Mouse (Mus musculus): Measurements from ENCODE around the gene C1qbp.

Gene C1qbp

DNA sequence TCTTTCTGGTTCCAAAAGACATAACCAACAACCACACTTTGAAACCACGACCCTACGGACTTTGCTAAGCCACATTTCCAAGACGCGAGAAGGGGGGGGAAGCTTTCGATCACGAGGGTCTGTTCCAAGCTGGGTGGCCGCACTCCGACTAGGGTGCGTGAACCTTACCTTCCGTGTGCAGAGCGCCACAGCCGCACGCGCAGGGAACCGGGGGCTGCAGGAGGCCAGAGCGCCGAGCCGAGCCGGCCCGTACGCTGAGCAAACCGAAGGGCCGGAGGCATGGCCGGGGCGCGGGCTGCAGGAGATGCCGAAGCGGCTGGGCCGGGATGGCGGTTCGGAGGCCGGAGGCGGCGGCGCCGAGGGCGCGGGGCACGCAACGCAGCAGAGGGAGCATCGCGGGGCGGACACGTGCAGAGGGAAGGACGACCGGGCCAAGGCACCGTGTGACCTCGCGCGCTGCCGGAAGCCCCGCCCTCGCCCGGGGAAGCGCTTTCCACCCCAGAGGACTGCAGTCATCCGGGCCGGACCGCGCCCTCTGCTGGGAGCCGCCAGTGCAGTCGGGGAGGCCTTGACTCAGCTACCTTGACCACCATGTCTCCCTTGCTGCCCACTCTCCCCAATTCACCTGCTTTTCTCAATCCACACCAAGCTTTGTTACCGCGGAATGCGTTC lies at the start of gene C1qbp:
C1qbp (minus strand) TSS at position 470 of the 672 bp plus-strand sequence.
- DNase-seq, result peak; percentile 99

DNA sequence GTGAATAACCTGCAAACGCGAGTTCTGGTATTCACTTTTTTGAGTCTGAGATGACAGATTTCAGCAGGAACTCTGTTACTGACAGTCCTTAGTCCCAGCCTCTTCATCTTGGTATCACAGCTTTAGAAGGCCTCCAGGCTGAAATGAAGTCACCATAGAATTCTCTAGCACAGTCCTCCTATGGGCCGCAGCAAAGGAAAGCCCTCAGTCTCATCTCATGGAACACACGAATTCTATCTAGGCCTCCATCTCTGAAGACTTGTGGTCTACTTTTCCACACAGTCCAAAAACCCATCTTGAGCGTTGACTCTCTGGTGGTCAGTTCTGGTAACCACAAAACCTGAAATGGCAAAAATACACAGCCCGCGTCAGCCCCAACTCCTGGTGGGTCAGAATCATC lies 49.2 kb upstream of the C1qbp start:
- no peak for DNase-seq

GRCm38 (mm10) chr11:71029403-71030118 lies 46.7 kb upstream of the C1qbp start:
- no peak for DNase-seq

- DNase-seq, result no peak
Measured at GRCm38 (mm10) chr11:71028280-71028679, 45.5 kb upstream of the C1qbp start.

GRCm38 (mm10) chr11:71019201-71020068 lies 36.6 kb upstream of the C1qbp start, which contains the start of the genes Mis12 and Derl2:
TSS of gene Mis12 (plus strand) at chr11:71019611.
TSS of gene Derl2 (minus strand) at chr11:71019841.
- DNase-seq, result peak; percentile 95

- no peak for DNase-seq
Measured at GRCm38 (mm10) chr11:71018416-71019200, 35.8 kb upstream of the C1qbp start.

DNA sequence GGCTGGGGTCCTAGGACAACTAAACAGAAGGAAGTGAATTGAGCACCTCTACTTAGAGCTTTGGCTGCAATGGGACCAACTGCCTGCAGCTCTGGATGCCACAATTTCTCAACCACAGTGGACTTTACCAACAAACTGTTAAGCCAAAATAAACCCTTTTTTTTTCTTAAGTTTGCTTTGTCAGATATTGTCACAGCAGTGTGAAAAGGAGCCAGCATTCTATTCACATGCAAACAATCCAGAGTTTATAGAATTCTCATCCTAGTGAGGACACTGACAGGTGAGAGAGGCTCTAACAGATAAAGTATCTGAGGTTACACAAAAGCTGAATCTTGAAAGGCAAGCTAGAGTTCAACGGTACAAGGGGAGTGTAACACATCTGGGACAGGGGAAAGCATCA lies 34.2 kb upstream of the C1qbp start:
- DNase-seq, result no peak

- DNase-seq, result no peak
Measured at GRCm38 (mm10) chr11:71012743-71013142, 29.9 kb upstream of the C1qbp start.

GRCm38 (mm10) chr11:71008321-71008720 lies 25.5 kb upstream of the C1qbp start:
- DNase-seq, result no peak

DNA sequence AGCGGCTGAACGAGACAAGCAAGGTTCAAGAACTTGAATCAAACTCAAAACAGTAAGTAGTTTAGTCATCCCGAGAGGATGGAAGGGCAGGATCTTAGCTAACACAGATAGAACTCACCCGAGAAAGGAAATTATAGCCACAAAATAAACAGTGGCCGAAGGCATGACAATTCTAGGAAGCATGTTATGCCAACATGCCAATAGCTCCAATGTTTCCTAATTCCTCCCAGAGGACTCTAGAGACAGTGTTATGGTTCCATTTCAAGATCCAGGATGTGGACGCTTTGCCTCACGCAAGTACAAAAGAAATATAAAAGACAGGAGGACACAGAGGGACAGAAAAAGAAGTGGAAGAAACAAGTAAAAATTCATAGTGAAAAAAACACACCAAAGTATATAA lies 25.0 kb upstream of the C1qbp start:
- no peak for DNase-seq

DNA sequence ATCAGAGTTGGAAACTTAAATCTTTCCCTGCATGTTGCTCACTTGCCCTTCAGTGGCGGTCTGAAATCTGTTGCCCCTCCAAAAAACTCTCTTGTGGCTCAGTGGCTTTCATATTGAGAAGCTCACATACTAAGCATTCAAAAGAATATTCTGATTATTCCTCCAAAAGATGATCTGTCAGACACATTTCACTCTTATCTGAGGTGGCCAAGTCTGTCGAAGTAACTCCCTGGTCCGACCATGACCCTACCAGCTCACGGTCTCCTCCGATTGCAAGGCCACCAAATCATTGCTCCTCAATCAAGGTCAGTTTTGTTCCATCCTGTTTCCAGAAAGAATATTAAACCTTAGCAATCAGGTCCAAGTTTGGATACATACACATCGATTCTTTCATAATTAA lies 24.2 kb upstream of the C1qbp start:
- no peak for DNase-seq

- no peak for DNase-seq
Measured at GRCm38 (mm10) chr11:71005046-71005445, 22.2 kb upstream of the C1qbp start.

DNA sequence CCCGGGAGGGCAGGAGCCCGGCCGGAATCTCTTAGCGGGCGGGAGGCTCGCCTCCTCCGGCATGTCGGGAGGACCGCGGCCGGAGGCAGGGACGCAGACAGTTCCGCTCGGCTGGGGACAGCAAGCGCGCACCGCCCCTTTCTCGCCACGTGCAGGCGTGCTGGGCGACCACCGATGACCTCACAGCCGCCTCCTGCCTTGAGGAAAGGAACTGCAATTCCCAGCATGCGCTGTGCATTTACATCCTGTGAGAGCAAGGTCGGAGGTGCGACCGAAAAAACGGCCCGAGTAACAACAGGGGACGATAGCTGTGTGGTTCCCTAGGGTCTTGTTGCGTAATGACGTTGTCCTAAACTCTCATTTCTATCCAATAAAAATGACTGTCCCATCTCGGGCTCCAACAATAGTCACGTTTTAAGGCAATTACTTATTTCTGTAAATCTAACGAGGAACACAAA lies 21.5 kb upstream of the C1qbp start, which contains the start of gene Dhx33:
Dhx33 (minus strand) TSS at position 122 of the 458 bp plus-strand sequence.
- DNase-seq, result peak; percentile 92

GRCm38 (mm10) chr11:71003611-71004315 lies 20.9 kb upstream of the C1qbp start:
- no peak for DNase-seq

GRCm38 (mm10) chr11:71001167-71001566 lies 18.3 kb upstream of the C1qbp start:
- DNase-seq, result no peak

DNA sequence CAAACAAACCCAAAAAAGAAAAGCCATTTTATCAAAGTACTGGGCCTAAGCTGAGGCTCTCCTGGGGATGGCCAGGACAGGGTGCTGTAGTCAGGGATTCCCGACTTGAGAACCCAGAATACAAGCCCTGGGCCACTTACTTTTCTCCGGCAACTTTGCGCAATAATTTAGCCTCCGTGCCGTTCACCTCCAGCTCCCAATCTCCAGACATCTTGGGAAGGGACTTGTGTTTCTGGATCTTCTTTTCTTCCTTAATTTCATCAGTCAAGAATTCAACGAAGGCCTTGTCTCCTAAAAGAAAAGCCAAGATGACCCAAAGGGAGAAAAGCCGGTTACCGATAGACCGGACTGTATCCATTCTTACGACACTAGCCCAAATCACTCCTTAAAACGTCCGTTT lies 796 bp downstream of the C1qbp start:
- no peak for DNase-seq

DNA sequence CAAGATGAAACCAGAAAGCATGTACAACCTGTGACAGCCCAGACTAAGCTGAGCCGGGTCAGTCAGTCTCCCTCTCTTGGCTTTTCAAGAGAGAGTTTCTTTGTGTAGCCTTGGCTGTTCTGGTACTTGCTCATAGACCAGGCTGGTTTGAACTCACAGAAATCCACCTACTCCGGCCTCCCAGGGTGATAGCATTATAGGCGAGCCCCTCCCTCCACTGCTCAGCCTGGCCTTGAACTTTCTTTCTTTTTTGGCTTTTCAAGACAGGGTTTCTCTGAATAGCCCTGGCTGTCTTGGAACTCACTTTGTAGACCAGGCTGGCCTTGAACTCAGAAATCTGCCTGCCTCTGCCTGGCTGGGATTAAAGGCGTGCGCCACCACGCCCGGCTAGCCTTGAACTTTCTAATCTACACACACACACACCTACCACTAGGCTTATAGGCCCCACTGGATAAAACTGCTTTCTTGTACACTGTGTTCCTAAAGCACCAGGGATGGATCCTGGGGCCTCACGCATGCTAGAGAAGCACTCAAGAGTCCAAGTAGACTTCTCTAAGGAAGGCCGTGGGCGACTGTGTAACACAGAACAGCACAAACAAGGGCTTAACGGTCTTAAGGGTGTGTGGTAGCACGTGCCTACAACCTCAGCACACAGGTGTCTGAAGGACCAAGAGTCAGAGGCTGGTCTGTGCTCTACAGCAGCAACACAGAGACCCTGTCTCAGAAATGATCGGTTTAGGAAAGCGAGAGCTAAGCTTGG lies 1.9 kb downstream of the C1qbp start:
- DNase-seq, result no peak

DNA sequence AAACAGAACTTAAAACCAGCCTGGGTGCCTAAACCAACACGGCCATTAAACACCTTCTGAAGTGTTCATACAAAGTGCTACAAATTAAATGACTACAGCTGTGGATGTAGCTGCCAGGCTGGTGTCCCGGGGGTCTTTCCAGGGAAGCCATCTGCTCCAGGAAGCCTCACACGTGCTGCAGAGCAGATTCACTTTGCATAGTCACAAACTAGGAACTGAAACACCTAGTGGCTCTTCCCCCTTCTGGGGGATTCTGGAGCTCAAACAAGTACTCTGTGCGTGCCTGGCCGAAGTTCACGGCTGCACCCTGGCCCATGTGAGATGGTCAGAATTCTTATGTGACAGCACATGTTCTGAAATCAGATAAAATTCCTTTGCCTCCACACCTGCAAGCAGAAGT lies 2.6 kb downstream of the C1qbp start:
- DNase-seq, result no peak

DNA sequence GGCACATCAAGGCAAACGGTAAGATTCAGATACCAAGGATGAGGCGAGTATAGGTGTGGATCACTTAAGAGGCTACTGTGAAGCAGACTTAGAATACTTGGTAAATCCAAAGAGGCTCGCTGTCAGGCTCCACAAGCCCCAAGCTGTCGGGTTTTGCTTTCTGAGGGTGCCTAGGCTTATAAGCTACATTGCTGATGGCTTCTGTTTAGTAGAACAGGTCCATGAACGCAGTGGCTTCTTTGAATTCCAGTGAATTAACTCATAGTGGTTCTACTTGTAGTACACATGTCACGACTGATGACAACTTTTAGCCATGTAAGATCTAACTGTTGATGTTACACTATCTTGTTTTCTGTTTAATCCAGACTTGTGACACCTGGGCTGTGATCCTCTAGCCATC lies 5.5 kb downstream of the C1qbp start:
- no peak for DNase-seq

DNA sequence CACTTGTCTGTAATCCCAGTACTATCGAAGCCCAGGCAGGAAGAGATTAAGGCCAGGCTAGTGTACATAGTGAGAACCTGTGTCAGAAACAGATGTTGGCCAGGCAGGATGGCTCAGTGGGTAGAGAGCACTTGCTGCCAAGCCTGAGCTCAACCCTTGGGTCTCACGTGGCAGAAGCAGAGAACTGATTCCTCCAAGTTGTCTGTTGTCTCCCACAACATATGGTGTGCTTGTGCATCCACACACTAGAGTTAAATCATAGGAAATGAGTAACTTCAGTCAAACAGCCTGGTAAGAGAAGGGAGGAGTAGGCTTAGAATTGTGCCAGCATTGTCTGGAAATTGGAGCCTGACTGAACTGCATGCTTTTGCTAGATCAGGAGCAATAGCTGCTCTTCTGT lies 7.6 kb downstream of the C1qbp start:
- no peak for DNase-seq

DNA sequence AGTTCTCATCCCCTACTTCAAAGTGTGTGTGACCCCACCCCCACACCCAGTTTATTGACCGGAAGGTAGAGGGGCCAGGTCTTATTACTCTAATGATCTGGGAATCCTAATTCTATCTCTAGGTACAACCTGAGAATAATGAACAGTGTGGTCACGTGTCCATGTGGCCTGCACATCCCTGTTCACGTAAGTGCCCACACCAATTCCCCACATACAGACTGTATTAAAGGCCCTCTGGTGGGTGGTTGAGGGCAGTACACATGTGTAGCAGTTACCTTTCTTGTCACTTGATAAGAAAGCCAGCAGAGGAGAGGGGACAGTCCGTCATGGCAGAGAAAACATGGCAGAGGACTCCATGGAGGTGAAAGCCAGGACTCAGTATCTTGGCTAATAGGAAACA lies 8.9 kb downstream of the C1qbp start:
- DNase-seq, result peak; percentile 31

All from thymus, postnatal 4 days (tissue).